Mouse (Mus musculus) cerebellum, postnatal 36 days (tissue): ENCODE results near the gene Fam84b.
"Not testable (repeated sequence)": the region's sequence is repeated elsewhere in the genome, so short reads cannot be mapped to it uniquely, and the experiment has no call there.

Experiments used
- DNase-seq, 2 experiments: peaks; one replicate each; pipeline ENCODE4 v3.0.0; 2021 to 2022; ENCODE audit warnings: mixed read lengths in 2 of 2

Fam84b gene

GRCm38 (mm10) chr15:60853231-60853999 is at the start of gene Fam84b:
Gene Fam84b (minus strand): TSS chr15:60853778.
- no peak for DNase-seq

GRCm38 (mm10) chr15:60898187-60898965 is 44.8 kb upstream of the Fam84b start:
- no peak for DNase-seq

GRCm38 (mm10) chr15:60896040-60896439 is 42.5 kb upstream of the Fam84b start:
- DNase-seq = no peak

GRCm38 (mm10) chr15:60892976-60893463 is 39.4 kb upstream of the Fam84b start:
- DNase-seq = no peak

- no peak for DNase-seq
Measured at GRCm38 (mm10) chr15:60888724-60889123, 35.1 kb upstream of the Fam84b start.

- no peak for DNase-seq
Measured at GRCm38 (mm10) chr15:60875721-60876120, 22.1 kb upstream of the Fam84b start.

- DNase-seq = no peak
Measured at GRCm38 (mm10) chr15:60862417-60862816, 8.8 kb upstream of the Fam84b start.

- no peak for DNase-seq
Measured at GRCm38 (mm10) chr15:60855112-60855511, 1.5 kb upstream of the Fam84b start.

GRCm38 (mm10) chr15:60854151-60854550 is 573 bp upstream of the Fam84b start:
- no peak for DNase-seq

- no peak for DNase-seq
Measured at GRCm38 (mm10) chr15:60848630-60849029, 4.9 kb downstream of the Fam84b start.

- DNase-seq = no peak
Measured at GRCm38 (mm10) chr15:60846291-60846690, 7.3 kb downstream of the Fam84b start.

- no peak for DNase-seq
Measured at GRCm38 (mm10) chr15:60845886-60846285, 7.7 kb downstream of the Fam84b start.

GRCm38 (mm10) chr15:60841785-60842184 is 11.8 kb downstream of the Fam84b start:
- no peak for DNase-seq

GRCm38 (mm10) chr15:60841312-60841711 is 12.3 kb downstream of the Fam84b start:
- DNase-seq = not testable (repeated sequence)

- no peak for DNase-seq
Measured at GRCm38 (mm10) chr15:60840296-60840670, 13.3 kb downstream of the Fam84b start.

- no peak for DNase-seq
Measured at GRCm38 (mm10) chr15:60839539-60840295, 13.9 kb downstream of the Fam84b start.

- no peak for DNase-seq
Measured at GRCm38 (mm10) chr15:60838135-60838534, 15.4 kb downstream of the Fam84b start.

GRCm38 (mm10) chr15:60837719-60838118 is 15.9 kb downstream of the Fam84b start:
- no peak for DNase-seq

- no peak for DNase-seq
Measured at GRCm38 (mm10) chr15:60836321-60836720, 17.3 kb downstream of the Fam84b start.

- no peak for DNase-seq
Measured at GRCm38 (mm10) chr15:60834598-60835571, 18.7 kb downstream of the Fam84b start.

- DNase-seq = no peak
Measured at GRCm38 (mm10) chr15:60833476-60834218, 19.9 kb downstream of the Fam84b start.
